Mouse (Mus musculus) heart, adult 11 months (tissue): ENCODE measurements around the gene Dgka.

Source experiments
- DNase-seq: peaks from one replicate; pipeline ENCODE4 v3.0.0; 2022

Dgka gene

GRCm38 (mm10) chr10:128744680-128745601, at the start of gene Dgka:
Gene Dgka, minus strand, starts transcription at chr10:128744855.
- DNase-seq: peak; percentile 93

DNA sequence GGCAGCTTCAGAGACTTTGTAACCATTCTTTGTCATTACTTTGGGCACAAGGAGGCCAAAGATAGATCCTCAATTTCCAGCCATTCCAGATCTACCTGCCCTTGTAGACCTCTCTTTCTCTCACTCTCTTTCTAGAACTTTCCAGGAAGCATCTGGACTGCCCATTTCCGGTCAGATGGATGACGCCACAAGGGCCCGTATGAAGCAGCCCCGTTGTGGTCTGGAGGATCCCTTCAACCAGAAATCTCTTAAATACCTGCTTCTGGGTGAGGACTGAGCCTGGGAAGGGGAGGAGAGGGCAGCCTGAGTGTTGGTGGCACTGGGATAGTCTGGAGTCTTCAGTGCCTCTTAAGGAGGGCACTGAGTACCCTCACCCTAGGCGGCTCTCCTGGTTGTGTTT, 49.7 kb upstream of the Dgka start:
- DNase-seq: peak; percentile 81

GRCm38 (mm10) chr10:128793258-128793657, 48.6 kb upstream of the Dgka start:
- DNase-seq: peak; percentile 55

DNA sequence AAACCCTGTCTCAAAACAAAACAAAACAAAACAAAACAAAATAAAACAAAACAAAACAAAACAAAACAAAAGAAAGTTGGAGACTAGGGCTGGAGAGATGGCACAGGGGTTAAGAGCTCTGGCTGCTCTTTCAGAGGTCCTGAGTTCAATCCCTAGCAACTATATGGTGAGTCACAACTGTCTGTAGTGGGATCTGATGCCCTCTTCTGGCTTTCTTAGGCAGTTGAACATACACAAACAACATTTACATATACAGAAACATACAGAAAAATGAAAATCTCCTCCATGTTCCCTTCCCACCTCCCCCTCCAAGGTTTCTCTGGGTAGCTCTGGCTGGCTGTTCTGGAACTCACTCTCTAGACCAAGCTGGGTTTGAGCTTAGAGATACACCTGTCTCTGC, 47.4 kb upstream of the Dgka start:
- DNase-seq: peak; percentile 61

- peak; percentile 92 for DNase-seq
These were observed 45.9 kb upstream of the Dgka start, which contains the start of gene Mmp19 for GRCm38 (mm10) chr10:128790398-128791124. Gene Mmp19, plus strand, starts transcription at chr10:128790910.

DNA sequence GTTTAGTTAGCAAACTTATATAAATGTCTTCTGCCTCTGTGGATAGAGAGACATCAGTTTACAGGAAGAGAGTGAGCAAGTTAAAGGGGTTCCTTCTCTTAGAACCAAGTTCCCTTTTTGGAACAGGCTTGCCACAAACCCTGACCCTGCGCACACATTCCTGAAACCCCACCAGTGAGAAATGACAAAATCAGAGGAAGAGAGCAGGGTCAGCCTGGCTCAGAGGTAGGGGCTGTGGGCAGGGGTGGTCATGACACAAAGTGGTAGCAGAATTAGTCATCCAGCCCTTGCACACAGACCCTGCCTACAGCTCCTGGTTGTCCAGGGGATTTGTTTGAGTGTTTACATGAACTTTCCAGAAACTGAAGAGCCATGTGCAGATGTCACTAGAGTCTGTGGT, 35.5 kb upstream of the Dgka start:
- peak; percentile 90 for DNase-seq

DNA sequence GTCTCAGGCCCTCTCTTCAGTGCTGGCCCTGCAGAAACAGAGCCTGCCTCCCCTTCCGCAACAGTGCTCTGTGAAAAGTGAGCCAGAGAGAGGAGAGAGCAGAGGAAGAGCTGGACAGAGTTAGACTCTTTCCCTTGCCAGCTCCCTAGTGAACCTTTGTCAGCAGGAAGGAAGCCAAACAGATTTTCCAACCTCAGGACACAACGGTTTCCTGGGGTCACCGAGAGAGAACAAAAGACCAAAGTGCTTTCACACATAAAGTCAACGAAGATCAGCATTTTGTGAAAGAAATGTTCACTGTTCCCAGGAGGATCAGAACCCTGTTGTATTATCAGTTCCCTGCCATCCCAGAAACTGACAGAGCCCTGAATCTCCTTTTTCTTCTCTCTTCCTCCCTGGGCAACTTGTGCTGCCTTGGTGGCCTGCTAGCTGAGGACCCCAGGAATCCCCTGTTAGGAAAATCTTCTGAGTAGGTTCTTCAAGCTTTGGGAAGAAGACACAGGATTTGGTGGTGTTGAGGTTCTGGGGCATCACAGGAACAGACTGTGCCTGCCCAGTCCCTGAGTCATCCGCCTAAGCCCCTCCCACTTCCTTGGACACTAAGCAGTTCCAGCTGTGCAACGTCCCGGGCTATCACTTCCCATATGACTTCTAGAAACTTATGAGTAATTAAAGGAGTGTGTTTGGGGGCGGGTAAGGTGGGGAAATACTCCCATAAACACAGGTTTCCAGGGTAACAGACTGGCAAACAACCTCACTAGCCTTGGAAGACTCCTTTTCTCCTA, 34.5 kb upstream of the Dgka start:
- peak; percentile 99 for DNase-seq

- peak; percentile 90 for DNase-seq
These were observed 33.8 kb upstream of the Dgka start for GRCm38 (mm10) chr10:128778441-128778840.

GRCm38 (mm10) chr10:128773685-128774084, 29.0 kb upstream of the Dgka start:
- no peak for DNase-seq

- DNase-seq: no peak
These were observed 28.2 kb upstream of the Dgka start for GRCm38 (mm10) chr10:128772895-128773294.

- peak; percentile 98 for DNase-seq
These were observed 3.7 kb upstream of the Dgka start for GRCm38 (mm10) chr10:128748252-128748864.

DNA sequence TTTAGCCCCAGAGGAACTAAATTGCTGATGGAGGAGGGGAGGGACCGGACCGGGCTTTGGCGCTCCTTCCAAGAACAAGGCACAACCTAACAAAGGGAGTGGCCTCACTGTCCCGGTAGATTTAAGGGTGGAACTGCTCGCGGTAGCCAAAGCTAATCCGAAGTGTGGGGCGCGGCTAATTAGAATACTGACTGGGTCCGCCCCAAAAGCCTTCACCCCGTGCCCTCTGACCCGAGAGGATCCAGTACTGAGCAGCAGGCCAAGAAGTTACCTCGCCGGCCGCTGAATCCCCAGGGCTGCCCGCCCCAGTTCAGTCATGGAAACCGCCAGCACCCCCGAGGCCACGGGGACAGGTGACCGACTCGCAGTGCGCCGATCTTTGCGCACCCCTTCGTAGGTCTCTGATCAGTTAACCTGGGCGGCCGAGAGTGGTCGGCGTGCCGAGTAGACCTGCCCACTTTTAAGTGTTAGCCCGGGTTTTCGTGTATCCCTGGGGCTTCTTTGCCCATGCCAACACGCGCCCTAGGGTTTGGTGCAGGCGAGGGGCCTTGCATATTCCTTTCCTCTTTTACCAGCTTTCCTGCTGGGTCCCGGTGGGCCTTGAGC, 3.1 kb upstream of the Dgka start, which contains the start of gene Pym1:
Pym1 (plus strand) TSS at position 244 of the 606 bp plus-strand sequence.
- DNase-seq: peak; percentile 99

GRCm38 (mm10) chr10:128746972-128747645, 2.5 kb upstream of the Dgka start:
- no peak for DNase-seq

GRCm38 (mm10) chr10:128745946-128746613, 1.4 kb upstream of the Dgka start:
- peak; percentile 97 for DNase-seq

DNA sequence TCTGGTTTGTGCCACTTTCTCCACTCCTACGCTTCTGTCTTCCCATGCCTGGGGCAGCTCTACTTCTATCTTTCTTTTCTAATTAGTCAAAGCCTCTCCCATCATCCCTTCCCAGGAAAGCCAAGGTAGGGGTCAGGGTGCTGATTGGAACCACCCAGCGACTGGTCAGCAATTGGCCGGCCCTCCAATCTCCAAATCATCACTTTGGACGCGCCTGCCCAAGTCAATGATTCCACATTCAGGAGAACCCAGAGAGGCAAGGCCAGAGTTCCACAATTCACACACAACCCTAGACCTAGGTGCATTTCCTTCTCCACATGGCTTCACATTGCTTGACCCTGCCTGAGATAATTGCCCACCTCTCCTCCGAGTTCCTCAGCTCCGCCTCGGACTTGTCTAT, 444 bp downstream of the Dgka start:
- no peak for DNase-seq

DNA sequence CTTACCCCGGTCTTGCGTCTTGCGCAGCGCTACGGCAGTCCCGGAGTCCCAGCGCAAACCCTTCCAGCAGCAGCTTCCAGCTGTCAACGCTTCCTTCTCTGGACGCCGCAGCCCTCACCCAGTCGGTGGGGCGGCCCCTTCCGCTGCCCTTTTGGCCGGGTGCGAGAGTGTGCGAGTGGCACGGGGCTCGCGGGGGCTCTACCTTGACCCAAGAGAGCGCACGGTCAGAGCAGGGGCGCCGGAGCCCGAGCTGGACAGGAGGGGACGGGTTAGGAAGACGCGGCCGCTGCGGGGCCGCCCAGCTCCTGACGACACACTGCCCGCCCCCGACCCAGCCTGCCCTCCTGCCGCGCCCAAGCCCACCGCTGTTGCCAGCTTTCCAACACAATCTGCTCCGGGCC, 864 bp downstream of the Dgka start:
- peak; percentile 98 for DNase-seq

- DNase-seq: no peak
These were observed 1.4 kb downstream of the Dgka start for GRCm38 (mm10) chr10:128743235-128743634.

GRCm38 (mm10) chr10:128742616-128743015, 2.0 kb downstream of the Dgka start:
- no peak for DNase-seq

- no peak for DNase-seq
These were observed 4.4 kb downstream of the Dgka start for GRCm38 (mm10) chr10:128740296-128740695.

- no peak for DNase-seq
These were observed 7.2 kb downstream of the Dgka start for GRCm38 (mm10) chr10:128737435-128737834.

DNA sequence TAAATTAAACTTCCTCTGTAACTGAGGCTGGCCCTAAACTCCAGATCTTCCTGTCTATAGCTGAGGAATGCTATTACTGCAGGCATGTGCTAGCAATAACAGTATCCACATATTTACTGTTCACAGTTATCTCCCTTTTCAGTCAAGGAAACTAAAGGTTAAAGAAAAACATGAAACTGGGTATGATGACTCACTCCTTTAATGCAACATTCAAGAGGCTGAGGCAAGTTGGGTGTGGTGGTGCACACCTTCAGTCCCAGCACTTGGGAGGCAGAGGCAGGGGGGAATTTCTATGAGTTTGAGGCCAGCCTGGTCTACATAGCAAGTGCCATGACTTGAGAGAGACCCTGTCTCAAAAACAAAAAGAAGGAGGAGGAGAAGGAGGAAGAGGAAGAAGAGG, 12.7 kb downstream of the Dgka start:
- DNase-seq: no peak
